Comparison of ENCODE assay signal across 8 mouse cellular contexts in the genomic region with DNA sequence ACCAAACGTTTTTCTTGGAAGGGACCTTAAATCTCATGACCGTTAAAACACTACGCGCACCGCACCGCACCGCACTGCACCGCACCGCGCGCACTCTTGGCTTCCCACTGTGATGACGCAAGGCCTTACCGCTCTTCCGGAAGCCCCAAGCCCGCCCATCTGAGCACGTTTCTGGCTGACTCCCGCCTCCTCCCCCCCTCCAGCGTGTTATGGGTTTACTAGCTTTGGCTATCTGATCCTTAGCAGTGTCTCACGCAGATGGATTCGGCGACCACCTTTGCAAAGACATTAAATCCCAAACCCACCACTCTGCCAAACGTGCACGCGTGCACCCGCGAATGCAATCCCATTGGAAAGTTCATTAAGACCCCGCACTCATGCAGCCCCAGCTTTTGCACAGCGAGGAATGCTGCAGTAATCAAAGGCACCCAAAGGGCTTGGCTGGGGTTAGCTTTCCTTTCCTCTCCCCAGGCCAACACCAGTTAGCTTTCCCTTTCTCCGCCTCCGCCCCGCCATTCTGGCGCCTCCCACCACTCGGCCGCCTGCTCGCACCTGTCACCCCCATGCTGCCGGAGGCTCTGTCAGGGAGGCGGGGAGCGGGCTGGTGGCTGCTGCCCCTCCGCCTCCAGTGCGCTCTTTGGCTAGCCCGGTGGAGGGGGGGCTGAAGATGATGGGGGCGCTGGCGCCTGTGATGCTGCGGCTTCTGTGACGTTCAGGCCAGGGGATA. TPM values are rescaled to one million over a fixed set of nuclear protein-coding genes. Genes with fewer than 3 reads are reported as not detected.
A peak's percentile ranks its signal among the peaks of the same experiment; 100 is the strongest.
DNase-seq lines count a peak whose midpoint lies in the region; ATAC-seq and TF ChIP-seq lines count a peak whose summit lies in the region.

Spata32 (minus strand) TSS at position 643 of the 727 bp plus-strand sequence.

- peaks cover 4% of the 10 kb centered on the region for H3K9me3 ChIP-seq in embryonic facial prominence, embryonic 14.5 days (ENCODE audit: control insufficient read depth, low read length)
- H3K9me3 ChIP-seq in heart, embryonic 15.5 days (replicated peaks), result no peaks in the 10 kb centered on the region
- H3K9me3 ChIP-seq in liver, embryonic 15.5 days (replicated peaks), result no peaks in the 10 kb centered on the region
- no peaks in the 10 kb centered on the region for H3K9me3 ChIP-seq in stomach, postnatal 0 days (ENCODE audit: control insufficient read depth, low read length)

- H3K9ac ChIP-seq in embryonic facial prominence, embryonic 14.5 days (ENCODE audit: low read depth, low read length), result peak within 1 kb of the TSS; percentile 61
- H3K9ac ChIP-seq in heart, embryonic 15.5 days, result peak within 1 kb of the TSS; percentile 53
- peak within 1 kb of the TSS; percentile 39; the same call in 1 of the 2 replicates for H3K9ac ChIP-seq in liver, embryonic 15.5 days
- H3K9ac ChIP-seq in stomach, postnatal 0 days (ENCODE audit: low read length), result peak within 1 kb of the TSS; percentile 55

- TF ChIP-seq CTCF in bone marrow, adult 2 months (IDR thresholded peaks at IDR 0.05; ENCODE audit: control insufficient read depth, insufficient read depth, low read length), result no peak
- no peak for TF ChIP-seq CTCF in stomach, postnatal 0 days (IDR thresholded peaks at IDR 0.05; ENCODE audit: low read depth)

- H3K4me2 ChIP-seq in embryonic facial prominence, embryonic 14.5 days (ENCODE audit: low read depth, low read length), result peak within 1 kb of the TSS; percentile 95
- H3K4me2 ChIP-seq in heart, embryonic 15.5 days, result peak within 1 kb of the TSS; percentile 94
- H3K4me2 ChIP-seq in liver, embryonic 15.5 days, result peak within 1 kb of the TSS; percentile 80
- peak within 1 kb of the TSS; percentile 96 for H3K4me2 ChIP-seq in stomach, postnatal 0 days (replicated peaks; ENCODE audit: low read depth)

- no peaks in the 10 kb centered on the region; the same call in 1 of the 2 replicates for H3K4me1 ChIP-seq in bone marrow, adult 2 months (ENCODE audit: control insufficient read depth, insufficient read depth, low read length)
- peaks cover 5% of the 10 kb centered on the region; the same call in 1 of the 2 replicates for H3K4me1 ChIP-seq in embryonic facial prominence, embryonic 14.5 days (ENCODE audit: control insufficient read depth, insufficient read depth, low read length)
- peaks cover 6% of the 10 kb centered on the region for H3K4me1 ChIP-seq in heart, embryonic 15.5 days (replicated peaks)
- peaks cover 19% of the 10 kb centered on the region for H3K4me1 ChIP-seq in liver, embryonic 15.5 days (replicated peaks)
- H3K4me1 ChIP-seq in stomach, postnatal 0 days (replicated peaks; ENCODE audit: control insufficient read depth, insufficient read depth), result no peaks in the 10 kb centered on the region; the same call in 1 of the 2 replicates

- H3K27ac ChIP-seq in bone marrow, adult 2 months (ENCODE audit: control insufficient read depth, insufficient read depth, low read depth, low read length, poor library complexity), result no peak within 1 kb of the TSS
- no peak within 1 kb of the TSS; the same call in 1 of the 2 replicates for H3K27ac ChIP-seq in embryonic facial prominence, embryonic 14.5 days (replicated peaks; ENCODE audit: low read depth, low read length)
- H3K27ac ChIP-seq in heart, embryonic 15.5 days, result no peak within 1 kb of the TSS
- no peak within 1 kb of the TSS for H3K27ac ChIP-seq in liver, embryonic 15.5 days (replicated peaks)
- no peak within 1 kb of the TSS for H3K27ac ChIP-seq in stomach, postnatal 0 days (replicated peaks)

- H3K27me3 ChIP-seq in embryonic facial prominence, embryonic 14.5 days (replicated peaks; ENCODE audit: control insufficient read depth, insufficient read depth, low read length), result no peaks in the 10 kb centered on the region
- H3K27me3 ChIP-seq in heart, embryonic 15.5 days, result no peaks in the 10 kb centered on the region
- peaks cover 16% of the 10 kb centered on the region for H3K27me3 ChIP-seq in liver, embryonic 15.5 days
- H3K27me3 ChIP-seq in stomach, postnatal 0 days (ENCODE audit: control insufficient read depth, insufficient read depth, low read length), result no peaks in the 10 kb centered on the region

- under 1% methylated on average over 45 of the region's 45 CpGs for WGBS in bone marrow, adult 2 months
- 2% methylated on average over 45 of the region's 45 CpGs for WGBS in embryonic facial prominence, embryonic 14.5 days
- under 1% methylated on average over 45 of the region's 45 CpGs for WGBS in heart, embryonic 15.5 days
- 1% methylated on average over 45 of the region's 45 CpGs for whole genome bisulfite sequencing in liver, embryonic 15.5 days (ENCODE audit: insufficient replicate concordance)
- 1% methylated on average over 45 of the region's 45 CpGs for WGBS in stomach, postnatal 0 days

- peak within 1 kb of the TSS; percentile 58 for H3K4me3 ChIP-seq in bone marrow, adult 2 months (replicated peaks; ENCODE audit: control insufficient read depth, low read depth, low read length)
- H3K4me3 ChIP-seq in embryonic facial prominence, embryonic 14.5 days (ENCODE audit: low read depth, low read length), result peak within 1 kb of the TSS; percentile 40
- peak within 1 kb of the TSS; percentile 57 for H3K4me3 ChIP-seq in heart, embryonic 15.5 days
- peak within 1 kb of the TSS; percentile 57 for H3K4me3 ChIP-seq in liver, embryonic 15.5 days (replicated peaks)
- peak within 1 kb of the TSS; percentile 48 for H3K4me3 ChIP-seq in stomach, postnatal 0 days (ENCODE audit: low read depth, low read length)

- peak; percentile 89 for ATAC-seq in embryonic facial prominence, embryonic 14.5 days (ENCODE audit: low read depth)
- peak; percentile 54; the same call in 1 of the 2 replicates for ATAC-seq in heart, embryonic 15.5 days (replicated peaks; ENCODE audit: insufficient number of reproducible peaks, insufficient read depth, low FRiP score, low read depth)
- ATAC-seq in liver, embryonic 15.5 days (ENCODE audit: insufficient read depth), result 0 out of 2 replicates have a peak, but pooled peaks have one; percentile 44
- peak; percentile 72 for ATAC-seq in stomach, postnatal 0 days (ENCODE audit: low FRiP score, low TSS enrichment)

- TF ChIP-seq EP300 in stomach, postnatal 0 days (optimal IDR thresholded peaks at IDR 0.05), result no peak

- peak; percentile 82 for DNase-seq in A20 (ENCODE audit: low read depth, low spot score)
- peak; percentile 82 for DNase-seq in embryonic facial prominence, embryonic 14.5 days (ENCODE audit: low spot score)
- peak; percentile 53 to 67 for DNase-seq in kidney, postnatal 25 days
- peak; percentile 60 to 62 for DNase-seq in natural killer cell, adult 2 months (ENCODE audit: low spot score in 2 of 2)
- peak; percentile 71 for DNase-seq in stomach, postnatal 0 days (ENCODE audit: low spot score)

- peaks cover 26% of the 10 kb centered on the region for H3K36me3 ChIP-seq in embryonic facial prominence, embryonic 14.5 days (ENCODE audit: control insufficient read depth, insufficient read depth, low read length)
- H3K36me3 ChIP-seq in heart, embryonic 15.5 days, result peaks cover 11% of the 10 kb centered on the region; the same call in 1 of the 2 replicates
- no peaks in the 10 kb centered on the region for H3K36me3 ChIP-seq in liver, embryonic 15.5 days (replicated peaks)
- peaks cover 10% of the 10 kb centered on the region for H3K36me3 ChIP-seq in stomach, postnatal 0 days (ENCODE audit: control insufficient read depth, insufficient read depth, low read length)

- TF ChIP-seq POLR2A in bone marrow, adult 2 months (IDR thresholded peaks at IDR 0.05; ENCODE audit: borderline replicate concordance, control insufficient read depth, low read depth, low read length), result peak; percentile 22; the same call in 1 of the 2 replicates

RNA-seq across cellular contexts. Expression of gene Spata32, which starts in this region (rescaled TPM):
- polyA plus RNA-seq in bone marrow, adult 2 months (2011; ENCODE audit: insufficient read depth, insufficient read length, low replicate concordance, missing spikeins), result not detected in 2 replicates
- polyA plus RNA-seq in embryonic facial prominence, embryonic 14.5 days (2014; fragmentation: Nextera tagmentation; extraction: Ambion mirVana), result not detected in 2 replicates
- polyA plus RNA-seq in heart, embryonic 15.5 days (2015; fragmentation: Nextera tagmentation; extraction: Ambion mirVana), result not detected in 2 replicates
- polyA plus RNA-seq in liver, embryonic 15.5 days (2015; fragmentation: Nextera tagmentation; extraction: Ambion mirVana), result not detected in 2 replicates
- not detected in 2 replicates for polyA plus RNA-seq in stomach, postnatal 0 days (2015; fragmentation: Nextera tagmentation; extraction: Ambion mirVana)

Comparison
In these comparisons a context has a peak if more than half of its experiments do, and no peak if none do; other contexts are left out.
1. Peak in DNase-seq, ATAC-seq, H3K4me3 ChIP-seq, H3K9ac ChIP-seq and H3K4me2 ChIP-seq in embryonic facial prominence, embryonic 14.5 days; RNA of the gene not detected or under 1 TPM.
2. Peak in ATAC-seq, H3K4me3 ChIP-seq, H3K9ac ChIP-seq and H3K4me2 ChIP-seq in heart, embryonic 15.5 days; RNA of the gene not detected or under 1 TPM.
3. Peak in ATAC-seq, H3K4me3 ChIP-seq, H3K9ac ChIP-seq and H3K4me2 ChIP-seq in liver, embryonic 15.5 days; RNA of the gene not detected or under 1 TPM.
4. Peak in DNase-seq, ATAC-seq, H3K4me3 ChIP-seq, H3K9ac ChIP-seq and H3K4me2 ChIP-seq in stomach, postnatal 0 days; RNA of the gene not detected or under 1 TPM.